Mouse (Mus musculus) lung, embryonic 15.5 days (tissue): ENCODE results near the gene Rmdn2. TPM values are rescaled to one million over a fixed set of nuclear protein-coding genes. Genes with fewer than 3 reads are reported as not detected.
A peak's percentile ranks its signal among the peaks of the same experiment; 100 is the strongest.

Experiments used
- ATAC-seq: fragments of 200-750 bp; cut with Nextera tagmentation; 2 replicates; pipeline ENCODE4 v1.8.0; 2017; ENCODE audit warnings: moderate number of reproducible peaks, borderline replicate concordance; ENCODE audit not compliant: low FRiP score, low TSS enrichment; ENCODE audit errors: extremely low read depth
- H3K27ac ChIP-seq: fragments of 300-500 bp; sonication (generic); 2 replicates; pipeline ENCODE4 v1.5.1; 2015; ENCODE audit warnings: moderate library complexity, mild to moderate bottlenecking, inconsistent platforms
- H3K27me3 ChIP-seq: fragments of 300-500 bp; sonication (generic); 2 replicates; pipeline ENCODE4 v1.6.1; 2015; ENCODE audit warnings: inconsistent platforms
- H3K36me3 ChIP-seq: fragments of 300-500 bp; sonication (generic); 2 replicates; pipeline ENCODE4 v1.6.1; 2015; ENCODE audit warnings: inconsistent platforms
- H3K4me1 ChIP-seq: fragments of 300-500 bp; sonication (generic); 2 replicates; pipeline ENCODE4 v1.6.1; 2015; ENCODE audit warnings: inconsistent platforms
- H3K4me2 ChIP-seq: fragments of 300-500 bp; sonication (generic); 2 replicates; pipeline ENCODE4 v1.6.1; 2015; ENCODE audit warnings: inconsistent platforms, mild to moderate bottlenecking, moderate library complexity
- H3K4me3 ChIP-seq: fragments of 300-500 bp; sonication (generic); 2 replicates; pipeline ENCODE4 v1.5.1; 2015; ENCODE audit warnings: mild to moderate bottlenecking, inconsistent platforms
- H3K9ac ChIP-seq: fragments of 300-500 bp; sonication (generic); 2 replicates; pipeline ENCODE4 v1.6.1; 2015; ENCODE audit warnings: inconsistent platforms
- H3K9me3 ChIP-seq: fragments of 300-500 bp; sonication (generic); 2 replicates; pipeline ENCODE4 v1.6.1; 2016; ENCODE audit warnings: inconsistent platforms
- WGBS: fragments of 180-500 bp; shearing (Covaris S2); methylation state at CpG from one replicate; pipeline ENCODE4 v1.1.7; 2015; 5-methylcytosine and 5-hydroxymethylcytosine counted together
- polyA plus RNA-seq: library from polyadenylated mRNA; unstranded; fragments of >200 nt; fragmentation: Nextera tagmentation; extraction: Ambion mirVana; gene quantifications from 2 replicates; pipeline ENCODE4 v1.2.1, GENCODE M21; 2015

The Rmdn2 gene
- polyA plus RNA-seq = 18.9 and 20.5 TPM in 2 replicates

DNA sequence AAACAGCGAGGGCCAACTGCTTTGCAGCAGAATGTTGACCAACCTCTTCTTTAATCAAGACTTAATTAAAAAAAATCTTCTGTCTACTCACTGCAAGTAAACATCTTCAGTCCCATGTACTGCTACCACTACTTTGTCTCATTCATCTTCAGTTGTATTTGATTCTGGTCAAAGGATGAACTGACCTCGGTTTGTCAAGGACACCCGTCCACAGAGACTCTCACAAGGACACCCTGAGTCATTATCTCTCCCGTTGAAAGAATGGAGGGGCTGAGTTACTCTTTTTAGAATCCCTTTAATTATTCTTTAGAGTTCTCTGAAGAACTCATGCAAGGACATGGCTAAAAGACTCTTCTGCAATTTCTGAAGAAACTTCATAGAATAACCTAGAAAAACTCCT is at the start of gene Rmdn2:
Gene Rmdn2 (plus strand): TSS at position 319 of the 400 bp plus-strand sequence.
- Histone ChIP-seq H3K4me2 (no peak within 1 kb of the TSS), H3K27ac (peak within 1 kb of the TSS; percentile 84)

GRCm38 (mm10) chr17:79563067-79563620 is 48.5 kb upstream of the Rmdn2 start:
- 53% methylated on average over 7 of the region's 7 CpGs for WGBS
- no peak overlapping the region for H3K4me2 ChIP-seq

More for the DNA sequence above, at the start of gene Rmdn2:
- H3K4me3 ChIP-seq = no peak within 1 kb of the TSS
- H3K4me1 ChIP-seq = 0 out of 2 replicates have a peak, but pooled peaks cover 12% of the 10 kb centered on the region
- H3K9ac ChIP-seq = no peak within 1 kb of the TSS
- ATAC-seq = no peak
- WGBS = 81% methylated on average over 4 of the region's 4 CpGs
- no peaks in the 10 kb centered on the region for H3K36me3 ChIP-seq
- H3K9me3 ChIP-seq = no peaks in the 10 kb centered on the region
- no peaks in the 10 kb centered on the region for H3K27me3 ChIP-seq

GRCm38 (mm10) chr17:79563721-79564120 is 47.9 kb upstream of the Rmdn2 start:
- Histone ChIP-seq H3K27ac (peak overlapping the region; percentile 82), H3K36me3 (no peaks in the 10 kb centered on the region), H3K4me2 (no peak overlapping the region), H3K4me1 (peaks cover 32% of the 10 kb centered on the region), H3K9ac (no peak overlapping the region), H3K27me3 (no peaks in the 10 kb centered on the region), H3K4me3 (no peak overlapping the region), H3K9me3 (peaks cover 14% of the 10 kb centered on the region)
- no peak for ATAC-seq
- WGBS = 55% methylated on average over 2 of the region's 2 CpGs

More at GRCm38 (mm10) chr17:79563067-79563620, 48.5 kb upstream of the Rmdn2 start:
- Histone ChIP-seq H3K9ac (no peak overlapping the region), H3K27ac (peak overlapping the region; percentile 82), H3K4me1 (peaks cover 32% of the 10 kb centered on the region), H3K4me3 (no peak overlapping the region), H3K27me3 (no peaks in the 10 kb centered on the region), H3K9me3 (peaks cover 14% of the 10 kb centered on the region), H3K36me3 (no peaks in the 10 kb centered on the region)
- ATAC-seq = no peak

DNA sequence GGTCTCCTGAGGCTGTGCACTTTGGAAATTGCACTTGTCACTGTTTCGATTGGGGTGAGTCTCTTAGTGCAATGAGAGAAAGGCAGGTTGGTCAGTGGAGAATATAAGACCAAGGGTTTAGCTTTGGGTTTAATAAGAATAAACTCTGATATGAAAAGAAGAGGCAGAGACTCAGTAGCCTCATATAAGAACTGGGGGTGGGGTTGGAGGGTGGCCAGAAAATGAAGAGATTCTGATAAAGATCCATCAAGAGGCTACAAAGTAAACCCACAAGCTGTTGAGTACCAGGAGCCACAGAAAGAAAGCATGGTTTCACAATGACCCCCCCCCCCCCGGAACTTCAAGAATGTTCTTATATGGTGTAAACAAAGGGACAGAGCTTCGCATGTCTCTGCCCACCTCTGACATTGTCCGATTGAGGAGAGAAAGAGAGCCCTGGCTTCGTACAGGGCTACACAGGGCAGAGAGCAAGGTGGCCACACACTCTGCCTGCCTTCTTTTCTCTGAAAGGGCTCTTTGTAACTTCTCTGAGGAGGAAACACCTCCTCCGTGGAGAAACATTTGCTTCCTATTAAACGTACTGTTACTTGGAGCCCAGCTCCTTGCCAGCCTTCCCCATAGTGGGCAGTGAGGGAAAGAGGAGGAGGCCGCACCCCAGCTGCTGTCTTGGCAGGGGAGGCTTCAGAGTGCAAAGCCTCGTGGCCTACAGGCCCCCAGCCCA is 46.3 kb upstream of the Rmdn2 start:
- Histone ChIP-seq H3K27ac (peak overlapping the region; percentile 82), H3K4me1 (peaks cover 32% of the 10 kb centered on the region), H3K9ac (no peak overlapping the region), H3K36me3 (no peaks in the 10 kb centered on the region), H3K9me3 (peaks cover 4% of the 10 kb centered on the region; the same call in 1 of the 2 replicates), H3K27me3 (no peaks in the 10 kb centered on the region), H3K4me3 (no peak overlapping the region), H3K4me2 (peak overlapping the region; percentile 26)
- WGBS = 19% methylated on average over 9 of the region's 9 CpGs
- peak; percentile 86 for ATAC-seq

- Histone ChIP-seq H3K9ac (no peak overlapping the region), H3K27me3 (no peaks in the 10 kb centered on the region), H3K4me2 (no peak overlapping the region), H3K4me1 (peaks cover 27% of the 10 kb centered on the region), H3K4me3 (no peak overlapping the region), H3K36me3 (no peaks in the 10 kb centered on the region), H3K27ac (no peak overlapping the region; the same call in 1 of the 2 replicates), H3K9me3 (no peaks in the 10 kb centered on the region)
- WGBS = 84% methylated on average over 1 of the region's 1 CpGs
- ATAC-seq = no peak
These were observed 43.3 kb upstream of the Rmdn2 start for GRCm38 (mm10) chr17:79568401-79568800.

GRCm38 (mm10) chr17:79578328-79578727 is 33.3 kb upstream of the Rmdn2 start:
- H3K4me3 ChIP-seq = no peak overlapping the region
- 70% methylated on average over 7 of the region's 7 CpGs for WGBS
- H3K27ac ChIP-seq = no peak overlapping the region
- ATAC-seq = no peak
- H3K4me1 ChIP-seq = no peaks in the 10 kb centered on the region
- no peaks in the 10 kb centered on the region for H3K36me3 ChIP-seq
- H3K9me3 ChIP-seq = no peaks in the 10 kb centered on the region
- no peak overlapping the region for H3K9ac ChIP-seq
- no peak overlapping the region for H3K4me2 ChIP-seq
- H3K27me3 ChIP-seq = no peaks in the 10 kb centered on the region

DNA sequence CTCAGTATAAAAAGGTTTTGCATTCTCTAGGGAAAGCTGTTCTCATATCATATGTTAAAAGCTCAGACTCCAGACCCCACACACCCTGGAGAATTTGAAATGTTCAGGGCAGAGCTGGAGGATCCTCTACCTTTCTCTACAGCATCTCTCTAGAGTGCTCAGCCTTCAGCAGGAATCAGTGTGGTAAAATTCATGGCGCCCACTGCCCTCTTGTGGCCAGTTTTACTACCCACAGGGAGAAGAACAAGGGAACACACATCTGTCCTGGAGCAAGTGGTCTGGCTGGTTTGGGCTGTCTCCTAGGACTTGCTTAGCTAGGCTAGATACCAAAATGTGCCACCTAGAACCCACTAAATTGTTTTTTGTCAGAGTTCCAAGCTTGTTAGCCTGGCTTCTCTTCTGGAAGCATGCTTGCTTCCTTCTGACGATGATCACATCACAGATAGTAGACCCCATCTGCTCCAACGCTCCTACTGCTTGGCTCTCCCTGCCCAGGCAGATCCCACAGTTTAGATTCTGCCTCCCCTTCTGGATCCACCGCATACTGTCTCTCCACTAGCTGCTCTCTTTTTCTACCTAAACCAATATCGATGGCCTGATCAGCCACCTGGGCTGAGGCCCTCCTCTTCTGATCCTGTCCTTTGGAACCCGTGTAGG is 31.3 kb upstream of the Rmdn2 start:
- Histone ChIP-seq H3K4me3 (no peak overlapping the region), H3K36me3 (no peaks in the 10 kb centered on the region), H3K9me3 (no peaks in the 10 kb centered on the region), H3K4me1 (no peaks in the 10 kb centered on the region), H3K4me2 (no peak overlapping the region), H3K9ac (no peak overlapping the region), H3K27ac (no peak overlapping the region), H3K27me3 (no peaks in the 10 kb centered on the region)
- 62% methylated on average over 6 of the region's 6 CpGs for WGBS
- ATAC-seq = peak; percentile 81

DNA sequence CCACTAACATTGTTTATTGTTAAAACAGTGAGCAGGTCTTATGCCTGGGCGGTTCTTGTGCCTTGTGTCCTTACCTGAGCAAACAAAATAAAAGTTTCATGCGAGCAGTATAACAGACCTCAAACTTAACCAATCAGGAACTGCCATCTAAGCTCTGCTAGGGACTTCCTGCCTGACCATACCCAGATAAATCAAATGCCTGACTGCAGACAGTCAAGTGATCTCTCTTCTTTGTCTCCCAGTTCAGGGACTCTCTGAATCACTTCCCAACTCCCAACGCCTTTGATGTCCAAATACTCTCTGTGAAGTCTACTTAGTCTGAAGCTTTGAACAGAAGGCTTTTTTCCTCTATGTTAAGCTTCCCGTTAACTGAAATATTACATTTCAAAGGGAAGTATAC is 28.2 kb upstream of the Rmdn2 start:
- Histone ChIP-seq H3K27ac (no peak overlapping the region), H3K27me3 (no peaks in the 10 kb centered on the region), H3K9me3 (no peaks in the 10 kb centered on the region), H3K4me3 (no peak overlapping the region), H3K4me2 (no peak overlapping the region), H3K4me1 (no peaks in the 10 kb centered on the region), H3K36me3 (no peaks in the 10 kb centered on the region), H3K9ac (no peak overlapping the region)
- ATAC-seq = no peak
- 42% methylated on average over 4 of the region's 4 CpGs for WGBS

GRCm38 (mm10) chr17:79584246-79584800 is 27.3 kb upstream of the Rmdn2 start:
- H3K36me3 ChIP-seq = no peaks in the 10 kb centered on the region
- H3K9ac ChIP-seq = no peak overlapping the region
- H3K4me2 ChIP-seq = no peak overlapping the region
- no peak overlapping the region for H3K27ac ChIP-seq
- H3K9me3 ChIP-seq = no peaks in the 10 kb centered on the region
- H3K27me3 ChIP-seq = no peaks in the 10 kb centered on the region
- H3K4me1 ChIP-seq = no peaks in the 10 kb centered on the region
- WGBS = 64% methylated on average over 6 of the region's 6 CpGs
- no peak overlapping the region for H3K4me3 ChIP-seq
- ATAC-seq = no peak

- Histone ChIP-seq H3K4me2 (no peak overlapping the region), H3K9me3 (no peaks in the 10 kb centered on the region), H3K4me1 (no peaks in the 10 kb centered on the region), H3K27ac (no peak overlapping the region), H3K9ac (no peak overlapping the region), H3K4me3 (no peak overlapping the region), H3K27me3 (no peaks in the 10 kb centered on the region), H3K36me3 (no peaks in the 10 kb centered on the region)
- WGBS = 79% methylated on average over 1 of the region's 1 CpGs
- ATAC-seq = no peak
These were observed 21.8 kb upstream of the Rmdn2 start for GRCm38 (mm10) chr17:79589913-79590312.

GRCm38 (mm10) chr17:79595996-79596395 is 15.7 kb upstream of the Rmdn2 start:
- H3K4me1 ChIP-seq = peaks cover 10% of the 10 kb centered on the region
- H3K36me3 ChIP-seq = no peaks in the 10 kb centered on the region
- H3K27ac ChIP-seq = no peak overlapping the region
- no peak overlapping the region for H3K4me3 ChIP-seq
- no peak for ATAC-seq
- H3K4me2 ChIP-seq = no peak overlapping the region
- no peak overlapping the region for H3K9ac ChIP-seq
- no peaks in the 10 kb centered on the region for H3K9me3 ChIP-seq
- WGBS = 64% methylated on average over 4 of the region's 4 CpGs
- H3K27me3 ChIP-seq = no peaks in the 10 kb centered on the region

GRCm38 (mm10) chr17:79598151-79598550 is 13.5 kb upstream of the Rmdn2 start:
- peaks cover 10% of the 10 kb centered on the region for H3K4me1 ChIP-seq
- no peak overlapping the region for H3K4me2 ChIP-seq
- H3K4me3 ChIP-seq = no peak overlapping the region
- H3K27ac ChIP-seq = no peak overlapping the region
- no peaks in the 10 kb centered on the region for H3K9me3 ChIP-seq
- H3K9ac ChIP-seq = no peak overlapping the region
- ATAC-seq = no peak; the same call in 1 of the 2 replicates
- no peaks in the 10 kb centered on the region for H3K27me3 ChIP-seq
- no peaks in the 10 kb centered on the region for H3K36me3 ChIP-seq
- WGBS = 20% methylated on average over 2 of the region's 2 CpGs
